Comparison of ENCODE assay signal across 23 mouse cellular contexts in genomic region chr1:176943126-176943525, GRCm38 (mm10).
A peak's percentile ranks its signal among the peaks of the same experiment; 100 is the strongest.
DNase-seq lines count a peak whose midpoint lies in the region; ATAC-seq and TF ChIP-seq lines count a peak whose summit lies in the region.
"Had no signal": no experiment of that assay in that cellular context is flagged by ENCODE, and none has a peak within 500 bp of the region (broad histone marks: within the 10 kb centered on the region; RNA-seq: fewer than 3 reads in every experiment).

No protein-coding gene starts in this region.

- no peak overlapping the region for H3K4me3 ChIP-seq in forebrain, embryonic 15.5 days
- H3K4me3 ChIP-seq in forebrain, embryonic 14.5 days (ENCODE audit: low read depth, low read length), result no peak overlapping the region
- no peak overlapping the region for H3K4me3 ChIP-seq in layer of hippocampus, adult 2 months
- H3K4me3 ChIP-seq: heart, adult 2 months; heart, embryonic 10.5 days; heart, embryonic 13.5 days; hindbrain, embryonic 12.5 days; hindbrain, embryonic 15.5 days had no signal

- no peaks in the 10 kb centered on the region for H3K9me3 ChIP-seq in forebrain, embryonic 15.5 days
- no peaks in the 10 kb centered on the region for H3K9me3 ChIP-seq in forebrain, embryonic 14.5 days (replicated peaks; ENCODE audit: control insufficient read depth, low read length)
- H3K9me3 ChIP-seq: G1E; heart, embryonic 10.5 days; heart, embryonic 13.5 days; hindbrain, embryonic 12.5 days; hindbrain, embryonic 15.5 days had no signal

- no peak overlapping the region for H3K4me2 ChIP-seq in forebrain, embryonic 15.5 days (replicated peaks)
- H3K4me2 ChIP-seq in forebrain, embryonic 14.5 days (ENCODE audit: low read length), result no peak overlapping the region
- H3K4me2 ChIP-seq: heart, embryonic 13.5 days; hindbrain, embryonic 12.5 days; hindbrain, embryonic 15.5 days had no signal

- no peaks in the 10 kb centered on the region for H3K36me3 ChIP-seq in forebrain, embryonic 15.5 days
- H3K36me3 ChIP-seq in forebrain, embryonic 14.5 days (ENCODE audit: control insufficient read depth, insufficient read depth, low read length), result no peaks in the 10 kb centered on the region
- H3K36me3 ChIP-seq: heart, embryonic 10.5 days; heart, embryonic 13.5 days; hindbrain, embryonic 12.5 days; hindbrain, embryonic 15.5 days had no signal

- H3K27ac ChIP-seq in forebrain, embryonic 15.5 days (replicated peaks), result peak overlapping the region; percentile 50; the same call in 1 of the 2 replicates
- H3K27ac ChIP-seq in forebrain, embryonic 14.5 days (ENCODE audit: low read depth, low read length), result no peak overlapping the region
- H3K27ac ChIP-seq in layer of hippocampus, adult 2 months, result peak overlapping the region; percentile 18; the same call in 1 of the 2 replicates
- H3K27ac ChIP-seq: heart, adult 2 months; heart, embryonic 10.5 days; heart, embryonic 13.5 days; hindbrain, embryonic 12.5 days; hindbrain, embryonic 15.5 days had no signal

- DNase-seq in adrenal gland, adult (ENCODE audit: inconsistent age in 2 of 2, low spot score in 1 of 2), result peak; percentile 25 to 80
- DNase-seq in adrenal gland, postnatal 25 days, result no peak
- no peak for DNase-seq in forebrain, embryonic 14.5 days (ENCODE audit: low spot score)
- no peak for DNase-seq in layer of hippocampus, adult 2 months (ENCODE audit: low spot score in 2 of 2)
- no peak for DNase-seq in layer of hippocampus, postnatal 10 days (ENCODE audit: low spot score in 2 of 2)
- DNase-seq in adrenal gland, postnatal 14 days, result peak; percentile 18
- DNase-seq in urinary bladder, postnatal 4 days (ENCODE audit: low spot score in 2 of 2), result no peak
- DNase-seq: B cell, adult 2 months; cerebellum, adult 18-20 months; cerebellum, adult 9-10 months; gastrocnemius, postnatal 10 days; gastrocnemius, postnatal 36 days; heart, adult 2 months; kidney, adult 8-10 months had no signal

- no peaks in the 10 kb centered on the region for H3K27me3 ChIP-seq in forebrain, embryonic 15.5 days
- no peaks in the 10 kb centered on the region for H3K27me3 ChIP-seq in forebrain, embryonic 14.5 days (replicated peaks; ENCODE audit: control insufficient read depth, insufficient read depth, low read length)
- H3K27me3 ChIP-seq: CH12.LX; heart, embryonic 13.5 days; hindbrain, embryonic 12.5 days; hindbrain, embryonic 15.5 days; Patski had no signal

- no peak for ATAC-seq in forebrain, embryonic 15.5 days (replicated peaks)
- ATAC-seq in forebrain, embryonic 14.5 days, result no peak
- ATAC-seq: intestine, postnatal 0 days; Patski had no signal

- H3K9ac ChIP-seq in forebrain, embryonic 15.5 days (replicated peaks), result no peak overlapping the region
- H3K9ac ChIP-seq in forebrain, embryonic 14.5 days (ENCODE audit: low read length), result no peak overlapping the region
- H3K9ac ChIP-seq: heart, embryonic 13.5 days; hindbrain, embryonic 12.5 days; hindbrain, embryonic 15.5 days had no signal

- TF ChIP-seq CTCF in layer of hippocampus, adult 2 months (conservative IDR thresholded peaks at IDR 0.05), result no peak

- peaks cover 43% of the 10 kb centered on the region for H3K4me1 ChIP-seq in forebrain, embryonic 15.5 days
- H3K4me1 ChIP-seq in forebrain, embryonic 14.5 days (ENCODE audit: control insufficient read depth, insufficient read depth, low read length), result peaks cover 29% of the 10 kb centered on the region
- H3K4me1 ChIP-seq: heart, embryonic 10.5 days had no signal

- 93% methylated on average over 5 of the region's 5 CpGs for WGBS in forebrain, embryonic 15.5 days
- WGBS in forebrain, embryonic 14.5 days, result 89% methylated on average over 5 of the region's 5 CpGs

Comparison
In these comparisons a context has a peak if more than half of its experiments do, and no peak if none do; other contexts are left out.
1. DNase-seq: peak in adrenal gland, adult (2 of 2) and adrenal gland, postnatal 14 days (single experiment); none in adrenal gland, postnatal 25 days (single experiment), forebrain, embryonic 14.5 days (single experiment), layer of hippocampus, adult 2 months (0 of 2), layer of hippocampus, postnatal 10 days (0 of 2) and urinary bladder, postnatal 4 days (0 of 2).